Mouse (Mus musculus) retina, postnatal 7 days (tissue): Measurements from ENCODE around the gene Fgf7.

ENCODE experiments used
- DNase-seq: peaks from one replicate; pipeline ENCODE4 v3.0.0-alpha.2; 2012; ENCODE audit warnings: low read depth, low spot score

Fgf7 gene

GRCm38 (mm10) chr2:126061037-126061773 lies 26.7 kb downstream of the Fgf7 start:
- no peak for DNase-seq

GRCm38 (mm10) chr2:126062876-126063275 lies 28.4 kb downstream of the Fgf7 start:
- no peak for DNase-seq

DNA sequence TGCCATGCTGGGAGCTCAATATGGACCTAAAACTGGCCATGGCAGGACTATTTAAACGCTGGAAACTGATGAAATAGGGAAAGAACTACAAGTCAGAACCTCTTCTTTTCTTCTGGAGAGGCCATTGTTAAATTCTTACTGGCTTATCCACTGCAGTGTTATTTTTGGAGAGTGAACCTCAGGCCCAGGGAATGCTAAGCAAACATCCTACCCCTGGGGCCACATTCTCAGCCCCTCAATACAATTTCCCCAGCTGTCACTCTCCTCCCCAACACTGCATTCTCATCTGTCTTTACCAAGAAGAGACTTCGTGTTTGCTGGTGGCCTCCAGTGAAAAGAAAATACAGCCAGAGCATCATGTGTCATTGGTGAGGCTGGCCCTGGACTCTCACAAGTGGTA lies 30.4 kb downstream of the Fgf7 start:
- DNase-seq = no peak

GRCm38 (mm10) chr2:126065303-126065856 lies 30.9 kb downstream of the Fgf7 start:
- no peak for DNase-seq

DNA sequence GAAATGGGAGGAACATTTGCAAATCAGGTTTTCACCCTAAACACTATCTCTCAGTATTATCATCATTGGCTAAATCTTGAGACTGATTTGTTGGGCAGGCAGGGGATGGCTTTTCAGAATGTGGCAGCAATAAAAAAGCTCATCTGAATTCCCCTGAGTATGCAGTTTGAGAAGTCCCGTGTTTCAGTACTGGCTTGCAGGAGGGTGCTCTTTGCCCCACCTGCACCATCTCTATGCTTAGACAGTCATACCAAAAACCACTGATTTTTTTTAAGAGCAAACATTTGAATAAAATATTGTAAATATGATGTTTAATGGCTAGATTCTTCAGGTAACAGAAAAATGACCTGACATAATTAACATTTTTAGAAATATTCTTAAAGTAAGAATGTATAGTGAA lies 35.3 kb downstream of the Fgf7 start:
- DNase-seq = no peak

GRCm38 (mm10) chr2:126073744-126074143 lies 39.3 kb downstream of the Fgf7 start:
- no peak for DNase-seq

DNA sequence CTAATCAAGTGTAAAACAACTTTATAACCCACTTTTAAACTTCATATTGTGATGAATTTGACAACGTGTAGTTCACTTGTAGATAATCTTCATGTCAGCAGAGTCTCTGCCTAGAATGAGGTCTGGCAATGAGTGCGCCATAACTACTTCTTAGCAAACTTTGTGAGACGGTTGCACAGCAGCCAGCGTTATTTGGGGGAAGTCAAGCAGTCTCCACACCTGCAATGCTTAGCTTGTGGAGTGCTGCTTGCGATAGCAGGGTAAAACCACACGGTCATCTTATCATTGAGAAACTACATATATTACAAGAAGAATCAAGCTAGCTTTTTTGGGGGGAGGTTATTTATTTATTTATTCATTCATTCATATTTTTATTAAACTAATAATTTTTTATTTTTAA lies 42.0 kb downstream of the Fgf7 start:
- DNase-seq = no peak

GRCm38 (mm10) chr2:126079086-126079485 lies 44.6 kb downstream of the Fgf7 start:
- DNase-seq = no peak

DNA sequence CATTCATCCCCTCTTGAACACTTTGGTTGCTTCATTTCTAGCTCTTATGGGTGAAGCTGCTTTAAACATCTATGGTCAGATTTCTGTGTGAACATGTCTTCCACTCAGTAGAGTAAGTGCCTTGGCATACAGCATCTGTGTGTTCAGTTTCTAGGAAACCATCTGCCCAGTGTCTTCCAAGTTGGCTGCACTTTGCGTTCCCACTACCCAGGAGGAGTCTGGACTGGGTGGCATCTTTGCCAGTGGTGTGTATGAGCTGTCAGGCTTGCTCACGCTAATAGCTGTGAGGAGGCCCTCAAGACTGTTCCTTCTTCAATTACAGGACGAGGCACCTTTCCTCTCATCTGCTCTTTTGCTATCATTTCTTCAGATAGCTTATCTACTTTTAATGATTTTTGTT lies 49.9 kb downstream of the Fgf7 start:
- no peak for DNase-seq

DNA sequence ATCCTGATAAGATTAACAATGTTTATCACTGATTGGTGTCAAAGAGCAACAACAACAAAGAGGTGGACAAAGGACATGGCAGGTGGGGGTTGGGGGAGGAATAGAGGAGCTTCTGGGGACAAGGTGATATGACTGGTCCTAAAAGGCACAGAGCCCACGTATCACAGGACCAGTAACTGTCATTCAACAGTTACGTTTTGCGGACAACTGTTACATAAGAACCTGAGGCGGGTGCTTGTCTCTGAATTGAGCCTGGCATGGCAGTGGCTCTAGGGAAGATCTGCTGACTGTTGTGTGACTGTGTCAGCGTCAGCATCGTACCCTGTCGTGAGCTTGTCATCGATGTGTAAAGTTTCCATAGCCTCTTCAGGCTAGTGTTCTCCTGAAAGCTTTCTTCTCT lies 51.7 kb downstream of the Fgf7 start:
- no peak for DNase-seq

DNA sequence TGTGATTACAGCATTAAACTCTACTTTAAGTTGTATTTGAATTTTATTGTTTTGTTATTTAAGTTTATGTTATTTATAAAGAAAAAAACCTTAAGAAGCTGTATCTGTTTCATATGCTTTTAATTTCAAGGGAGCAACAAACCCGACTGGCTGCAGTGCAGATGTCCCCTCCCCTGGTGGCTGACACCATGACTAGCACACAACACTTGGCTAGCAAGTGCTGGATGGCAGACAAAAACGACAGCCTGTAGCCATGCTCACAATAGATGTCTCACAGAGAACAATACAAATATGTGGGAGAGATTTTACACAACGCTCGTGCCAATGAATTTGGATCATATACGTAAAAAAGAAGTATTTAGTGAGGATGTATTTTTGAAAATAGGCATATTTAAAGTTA lies 56.0 kb downstream of the Fgf7 start:
- DNase-seq = no peak

- DNase-seq = no peak
These were observed 60.2 kb downstream of the Fgf7 start for GRCm38 (mm10) chr2:126094616-126095015.
